Mouse (Mus musculus) limb, embryonic 12.5 days (tissue): ENCODE measurements around the gene Ahnak2. TPM values are rescaled to one million over a fixed set of nuclear protein-coding genes. Genes with fewer than 3 reads are reported as not detected.
"Not testable (repeated sequence)": the region's sequence is repeated elsewhere in the genome, so short reads cannot be mapped to it uniquely, and the experiment has no call there.

Source experiments
- ATAC-seq: fragments of 200-750 bp; cut with Nextera tagmentation; 2 replicates; pipeline ENCODE4 v1.8.0; 2017; ENCODE audit warnings: low read depth, moderate TSS enrichment; ENCODE audit not compliant: insufficient number of reproducible peaks, insufficient read depth, low FRiP score, low TSS enrichment
- H3K27ac ChIP-seq: fragments of 300-500 bp; sonication (generic); 2 replicates; pipeline ENCODE4 v1.5.1; 2016; ENCODE audit warnings: mild to moderate bottlenecking, moderate library complexity
- H3K27me3 ChIP-seq: fragments of 300-500 bp; sonication (generic); 2 replicates; pipeline ENCODE4 v1.6.1; 2016; ENCODE audit warnings: mild to moderate bottlenecking, moderate library complexity
- H3K36me3 ChIP-seq: fragments of 300-500 bp; sonication (generic); 2 replicates; pipeline ENCODE4 v1.6.1; 2016; ENCODE audit warnings: mild to moderate bottlenecking, moderate library complexity
- H3K4me1 ChIP-seq: fragments of 300-500 bp; sonication (generic); replicated peaks from 2 replicates; pipeline ENCODE4 v1.6.1; 2016
- H3K4me2 ChIP-seq: fragments of 300-500 bp; sonication (generic); 2 replicates; pipeline ENCODE4 v1.6.1; 2016; ENCODE audit warnings: mild to moderate bottlenecking, moderate library complexity
- H3K4me3 ChIP-seq: fragments of 300-500 bp; sonication (generic); replicated peaks from 2 replicates; pipeline ENCODE4 v1.5.1; 2016; ENCODE audit warnings: mild to moderate bottlenecking
- H3K9ac ChIP-seq: fragments of 300-500 bp; sonication (generic); replicated peaks from 2 replicates; pipeline ENCODE4 v1.6.1; 2016; ENCODE audit warnings: mild to moderate bottlenecking, moderate library complexity
- H3K9me3 ChIP-seq: fragments of 300-500 bp; sonication (generic); 2 replicates; pipeline ENCODE4 v1.6.1; 2016; ENCODE audit warnings: mild to moderate bottlenecking, moderate library complexity
- WGBS: fragments of 180-500 bp; shearing (Covaris S2); methylation state at CpG from one replicate; pipeline ENCODE4 v1.1.7; 2016; 5-methylcytosine and 5-hydroxymethylcytosine counted together
- polyA plus RNA-seq: library from polyadenylated mRNA; unstranded; fragments of >200 nt; fragmentation: Nextera tagmentation; extraction: Ambion mirVana; gene quantifications from 2 replicates; pipeline ENCODE4 v1.2.1, GENCODE M21; 2016

The Ahnak2 gene
- polyA plus RNA-seq, 1 experiment from 2014 or later = 0.26 TPM

DNA sequence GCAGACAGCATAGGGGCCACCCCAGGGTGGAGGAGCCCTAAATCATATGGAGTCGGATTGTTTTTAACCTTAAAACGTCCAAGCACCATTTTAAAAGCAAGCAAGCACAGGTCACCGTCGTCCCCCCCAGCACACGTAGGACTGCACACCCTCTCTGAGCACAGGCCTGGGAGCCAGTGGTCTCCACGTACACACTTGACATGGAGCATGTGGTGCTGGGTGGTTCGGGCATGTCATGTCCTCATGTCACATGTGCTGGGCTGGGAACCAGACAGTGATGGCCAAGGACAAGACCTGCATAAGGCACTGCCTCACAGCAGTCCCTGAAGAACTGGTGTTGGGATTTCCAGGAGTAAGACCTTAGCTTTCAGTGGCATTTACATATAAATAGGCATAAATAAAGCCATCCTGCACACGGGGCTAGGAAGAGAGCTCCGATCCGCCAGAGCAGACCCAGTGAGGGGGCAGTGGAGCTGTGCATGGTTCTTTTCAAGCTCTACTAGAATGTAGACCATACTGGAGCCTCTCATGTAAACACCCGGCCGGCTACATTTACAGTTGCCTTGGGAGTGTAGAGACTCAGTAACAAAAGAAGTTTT lies 18.0 kb upstream of the Ahnak2 start:
- Histone ChIP-seq H3K27ac (no peak overlapping the region), H3K9me3 (no peaks in the 10 kb centered on the region), H3K36me3 (peaks cover 89% of the 10 kb centered on the region), H3K4me3 (no peak overlapping the region), H3K9ac (no peak overlapping the region), H3K4me1 (peaks cover 21% of the 10 kb centered on the region), H3K27me3 (no peaks in the 10 kb centered on the region), H3K4me2 (no peak overlapping the region)
- ATAC-seq = no peak
- 87% methylated on average over 12 of the region's 12 CpGs for WGBS

DNA sequence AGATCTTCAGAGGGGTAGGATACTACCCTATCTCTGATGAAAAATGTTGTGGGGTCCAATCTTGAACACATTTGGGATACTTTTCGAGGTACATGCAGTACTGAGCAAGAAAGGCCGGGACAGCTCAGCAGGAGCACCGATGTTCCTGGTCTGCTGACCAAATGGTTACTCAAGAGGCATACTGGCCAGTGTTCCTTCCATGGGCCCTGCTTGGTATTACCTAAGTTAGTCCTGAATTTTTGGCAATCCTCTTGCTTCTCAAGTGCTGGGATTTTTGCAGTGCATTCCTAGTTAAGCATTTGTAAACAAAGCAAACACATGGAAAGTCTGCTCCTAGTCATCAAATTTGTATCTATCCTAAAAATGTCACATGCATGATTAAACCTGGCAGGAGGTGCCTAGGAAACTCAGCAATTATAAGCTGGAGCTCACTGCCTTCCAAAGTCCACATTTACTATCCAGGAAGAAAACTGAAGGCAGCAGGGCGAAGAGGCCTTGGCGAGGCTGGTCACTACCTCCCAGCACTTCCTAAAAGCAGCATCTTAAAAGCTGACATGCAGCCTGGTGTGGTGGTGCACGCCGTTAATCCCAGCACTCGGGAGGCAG lies 16.7 kb upstream of the Ahnak2 start:
- Histone ChIP-seq H3K27ac (no peak overlapping the region), H3K4me2 (no peak overlapping the region), H3K4me3 (no peak overlapping the region), H3K9me3 (no peaks in the 10 kb centered on the region), H3K4me1 (peaks cover 12% of the 10 kb centered on the region), H3K9ac (no peak overlapping the region), H3K36me3 (peaks cover 90% of the 10 kb centered on the region), H3K27me3 (no peaks in the 10 kb centered on the region)
- ATAC-seq = no peak
- 93% methylated on average over 8 of the region's 8 CpGs for WGBS

DNA sequence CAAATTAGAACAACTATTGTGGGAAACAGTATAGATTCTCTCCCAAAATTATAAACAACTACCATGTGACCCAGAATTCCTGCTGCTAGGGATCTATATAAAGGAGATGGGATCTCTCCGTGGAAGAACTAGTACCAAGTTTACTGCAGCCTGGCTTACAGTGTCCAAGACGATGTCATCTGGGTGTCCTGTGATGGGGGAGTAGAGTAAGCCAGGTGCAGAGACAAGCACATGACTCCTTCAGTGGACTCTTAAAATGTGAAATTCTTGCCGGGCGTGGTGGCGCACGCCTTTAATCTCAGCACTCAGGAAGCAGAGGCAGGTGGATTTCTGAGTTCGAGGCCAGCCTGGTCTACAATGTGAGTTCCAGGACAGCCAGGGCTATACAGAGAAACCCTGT lies 14.4 kb upstream of the Ahnak2 start:
- not testable (repeated sequence) for H3K9me3 ChIP-seq, H3K4me1 ChIP-seq, H3K4me3 ChIP-seq, ATAC-seq, H3K27ac ChIP-seq, H3K4me2 ChIP-seq, H3K9ac ChIP-seq, H3K27me3 ChIP-seq
- 84% methylated on average over 7 of the region's 7 CpGs for WGBS
- peaks cover 83% of the 10 kb centered on the region for H3K36me3 ChIP-seq

- Histone ChIP-seq H3K36me3 (peaks cover 77% of the 10 kb centered on the region), H3K27ac (no peak overlapping the region), H3K4me2 (no peak overlapping the region), H3K27me3 (no peaks in the 10 kb centered on the region), H3K9ac (no peak overlapping the region), H3K4me1 (no peaks in the 10 kb centered on the region), H3K4me3 (no peak overlapping the region), H3K9me3 (no peaks in the 10 kb centered on the region)
- 64% methylated on average over 4 of the region's 4 CpGs for WGBS
- ATAC-seq = no peak
Measured at GRCm38 (mm10) chr12:112816294-112816693, 13.8 kb upstream of the Ahnak2 start.

GRCm38 (mm10) chr12:112814682-112815470 lies 12.4 kb upstream of the Ahnak2 start:
- no peak for ATAC-seq
- H3K4me2 ChIP-seq = no peak overlapping the region
- no peak overlapping the region for H3K9ac ChIP-seq
- H3K27me3 ChIP-seq = peaks cover 11% of the 10 kb centered on the region
- H3K27ac ChIP-seq = 0 out of 2 replicates have a peak overlapping the region, but pooled peaks have one; percentile 29
- H3K36me3 ChIP-seq = peaks cover 64% of the 10 kb centered on the region
- no peak overlapping the region for H3K4me3 ChIP-seq
- no peaks in the 10 kb centered on the region for H3K9me3 ChIP-seq
- WGBS = 75% methylated on average over 14 of the region's 14 CpGs
- peaks cover 4% of the 10 kb centered on the region; the same call in 1 of the 2 replicates for H3K4me1 ChIP-seq

- ATAC-seq = no peak
- Histone ChIP-seq H3K9me3 (no peaks in the 10 kb centered on the region), H3K4me1 (peaks cover 14% of the 10 kb centered on the region), H3K4me3 (no peak overlapping the region), H3K9ac (no peak overlapping the region), H3K27me3 (peaks cover 19% of the 10 kb centered on the region), H3K27ac (no peak overlapping the region), H3K4me2 (no peak overlapping the region), H3K36me3 (peaks cover 49% of the 10 kb centered on the region)
- WGBS = 92% methylated on average over 7 of the region's 7 CpGs
Measured at GRCm38 (mm10) chr12:112813370-112813769, 10.9 kb upstream of the Ahnak2 start.

- 63% methylated on average over 19 of the region's 19 CpGs for WGBS
Measured at GRCm38 (mm10) chr12:112810092-112810885, 7.8 kb upstream of the Ahnak2 start.

DNA sequence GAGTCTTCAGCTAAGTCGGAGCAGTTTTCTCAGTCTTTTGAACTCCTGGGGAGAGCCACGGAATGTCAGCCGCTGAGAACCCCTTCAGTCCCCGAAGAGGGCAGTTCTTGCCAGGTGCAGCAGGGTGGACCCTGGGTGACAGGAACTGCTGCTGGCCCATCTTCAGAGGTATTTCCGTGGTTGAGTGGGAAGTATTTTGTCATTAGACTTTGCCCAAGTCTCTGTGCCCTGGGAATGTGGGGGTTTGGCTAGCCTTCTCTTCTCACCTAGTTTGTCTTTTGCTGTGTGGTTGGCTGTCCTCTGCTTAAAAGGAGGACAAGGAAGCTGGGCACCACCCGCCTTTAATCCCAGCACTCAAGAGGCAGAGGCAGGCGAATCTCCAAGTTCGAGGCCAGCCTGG lies 7.2 kb upstream of the Ahnak2 start:
- H3K4me3 ChIP-seq = peak overlapping the region; percentile 71
- H3K27ac ChIP-seq = no peak overlapping the region
- peaks cover 33% of the 10 kb centered on the region for H3K27me3 ChIP-seq
- no peaks in the 10 kb centered on the region for H3K9me3 ChIP-seq
- ATAC-seq = no peak
- H3K9ac ChIP-seq = peak overlapping the region; percentile 65
- peaks cover 17% of the 10 kb centered on the region; the same call in 1 of the 2 replicates for H3K36me3 ChIP-seq
- 22% methylated on average over 8 of the region's 8 CpGs for WGBS
- H3K4me1 ChIP-seq = peaks cover 17% of the 10 kb centered on the region
- peak overlapping the region; percentile 99 for H3K4me2 ChIP-seq

More at GRCm38 (mm10) chr12:112810092-112810885, 7.8 kb upstream of the Ahnak2 start:
- Histone ChIP-seq H3K4me3 (peak overlapping the region; percentile 71; the same call in 1 of the 2 replicates), H3K27ac (no peak overlapping the region), H3K9ac (no peak overlapping the region), H3K27me3 (peaks cover 28% of the 10 kb centered on the region), H3K36me3 (peaks cover 24% of the 10 kb centered on the region; the same call in 1 of the 2 replicates), H3K4me2 (peak overlapping the region; percentile 99; the same call in 1 of the 2 replicates), H3K9me3 (no peaks in the 10 kb centered on the region), H3K4me1 (peaks cover 17% of the 10 kb centered on the region)
- ATAC-seq = no peak

DNA sequence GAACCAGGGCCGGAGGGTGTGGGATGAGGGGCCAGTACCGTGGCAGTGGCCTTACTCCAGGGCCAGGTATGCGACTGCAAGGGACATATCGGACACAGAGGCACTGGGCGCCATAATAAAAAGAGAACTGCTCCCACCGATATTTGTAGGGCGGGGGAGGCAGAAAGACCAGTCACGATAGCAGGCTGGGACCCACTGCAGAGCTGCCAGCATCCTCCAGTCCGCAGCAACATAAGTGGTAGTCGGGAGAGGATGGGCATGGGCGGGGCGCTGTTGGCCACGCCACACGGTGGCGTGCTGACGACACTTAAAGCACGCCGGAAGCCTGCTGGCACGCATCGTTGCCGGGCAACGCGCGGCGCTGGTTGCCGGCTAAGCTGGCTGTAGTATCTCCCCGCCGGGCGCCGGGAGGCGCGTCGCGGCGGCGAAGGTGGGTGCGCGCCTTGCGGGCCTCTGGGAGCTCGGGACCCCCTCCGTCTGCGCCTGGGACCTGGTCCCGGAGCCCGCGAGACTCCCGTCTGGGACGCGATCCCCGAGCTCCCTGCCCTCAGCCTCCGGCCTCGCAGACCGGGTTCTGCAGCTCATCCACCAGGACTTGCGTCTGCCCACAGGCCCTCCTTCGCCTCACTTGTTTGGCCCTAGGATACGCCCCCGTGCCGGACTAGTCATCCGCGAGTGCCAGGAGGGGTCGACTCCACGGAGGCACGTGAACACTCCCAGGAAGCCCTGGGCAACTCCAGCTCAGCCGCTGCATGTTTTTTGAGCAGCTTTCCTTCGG lies 6.3 kb upstream of the Ahnak2 start, which contains the start of gene Clba1:
Gene Clba1, plus strand, starts transcription at position 351 of the 778 bp plus-strand sequence.
- H3K27me3 ChIP-seq = peaks cover 41% of the 10 kb centered on the region
- peak within 1 kb of the TSS; percentile 65 for H3K9ac ChIP-seq
- under 1% methylated on average over 64 of the region's 64 CpGs for WGBS
- H3K27ac ChIP-seq = 0 out of 2 replicates have a peak within 1 kb of the TSS, but pooled peaks have one; percentile 23
- peaks cover 17% of the 10 kb centered on the region for H3K4me1 ChIP-seq
- peak within 1 kb of the TSS; percentile 71 for H3K4me3 ChIP-seq
- H3K4me2 ChIP-seq = peak within 1 kb of the TSS; percentile 99
- peak; percentile 89 for ATAC-seq
- peaks cover 9% of the 10 kb centered on the region; the same call in 1 of the 2 replicates for H3K36me3 ChIP-seq
- no peaks in the 10 kb centered on the region for H3K9me3 ChIP-seq

- WGBS = 67% methylated on average over 5 of the region's 5 CpGs
- Histone ChIP-seq H3K9me3 (no peaks in the 10 kb centered on the region), H3K36me3 (0 out of 2 replicates have a peak, but pooled peaks cover 6% of the 10 kb centered on the region), H3K27ac (0 out of 2 replicates have a peak overlapping the region, but pooled peaks have one; percentile 23), H3K9ac (peak overlapping the region; percentile 65; the same call in 1 of the 2 replicates), H3K27me3 (peaks cover 43% of the 10 kb centered on the region), H3K4me2 (peak overlapping the region; percentile 99), H3K4me1 (peaks cover 17% of the 10 kb centered on the region), H3K4me3 (peak overlapping the region; percentile 71)
- ATAC-seq = no peak
Measured at GRCm38 (mm10) chr12:112808212-112808586, 5.7 kb upstream of the Ahnak2 start.
